Mouse (Mus musculus) lung, adult 10 weeks (tissue): ENCODE data around the gene Psg19. TPM values are rescaled to one million over a fixed set of nuclear protein-coding genes. Genes with fewer than 3 reads are reported as not detected.

Experiments used
- polyA plus RNA-seq: library from polyadenylated mRNA; stranded (reverse); fragments of 350-450 nt; fragmentation: Illumina TruSeq; extraction: RNeasy Lipid Tissue Mini Kit (QIAGEN cat#74804); gene quantifications from one replicate; pipeline ENCODE4 v1.2.3, GENCODE M21; 2014; ENCODE audit warnings: low read depth, low replicate concordance; ENCODE audit not compliant: insufficient read depth

Gene Psg19
- not detected for polyA plus RNA-seq

DNA sequence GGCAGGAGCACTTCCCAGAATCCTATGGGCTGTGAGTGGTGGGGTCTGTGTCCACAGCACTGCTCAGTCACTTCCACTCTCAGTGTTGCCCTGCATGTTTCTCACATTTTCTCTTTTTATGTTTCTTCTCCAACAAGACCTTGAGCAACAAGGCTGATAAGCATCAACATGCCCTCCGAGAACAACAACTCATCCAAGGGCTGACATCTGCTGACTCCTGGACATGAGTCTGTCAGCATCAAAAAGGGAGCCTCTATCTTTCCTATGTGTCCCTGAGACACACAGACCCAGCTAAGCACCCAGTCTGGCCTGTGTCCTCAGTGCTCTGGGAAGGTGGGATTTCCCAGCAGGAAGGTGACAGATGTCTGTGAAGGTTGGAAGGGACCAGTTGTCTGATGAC, at the start of gene Psg19:
Psg19 (minus strand) TSS at position 101 of the 400 bp plus-strand sequence.

GRCm38 (mm10) chr7:18839865-18840264, 41.5 kb upstream of the Psg19 start, which contains the start of gene Mill2:
Gene Mill2, plus strand, starts transcription at chr7:18839966.

DNA sequence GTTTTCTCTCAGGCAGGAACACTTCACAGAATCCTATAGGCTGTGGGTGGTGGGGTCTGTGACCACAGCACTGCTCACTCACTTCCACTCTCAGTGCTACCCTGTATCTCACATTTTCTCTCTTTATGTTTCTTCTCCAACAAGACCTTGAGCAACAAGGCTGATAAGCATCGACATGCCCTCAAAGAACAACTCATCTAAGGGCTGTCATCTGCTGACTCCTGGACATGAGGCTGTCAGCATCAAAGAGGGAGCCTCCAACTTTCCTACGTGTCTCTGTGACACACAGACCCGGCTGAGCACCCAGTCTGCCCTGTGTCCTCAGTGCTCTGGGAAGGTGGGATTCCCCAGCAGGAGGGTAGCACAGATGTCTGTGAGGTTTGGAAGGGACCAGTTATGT, 23.2 kb upstream of the Psg19 start, which contains the start of gene Psg17:
Psg17 (minus strand) TSS at position 101 of the 400 bp plus-strand sequence.

Other genes starting within 250 kb of the Psg19 start
- gene Psg27, start 231.2 kb downstream of the Psg19 start, polyA plus RNA-seq: not detected
- gene Psg23, start 182.0 kb downstream of the Psg19 start, polyA plus RNA-seq: not detected
- gene Psg21, start 141.8 kb downstream of the Psg19 start, polyA plus RNA-seq: not detected
- gene Psg20, start 112.3 kb downstream of the Psg19 start, polyA plus RNA-seq: not detected
- gene Psg22, start 80.4 kb downstream of the Psg19 start, polyA plus RNA-seq: not detected
- gene Psg17, start 23.1 kb upstream of the Psg19 start, polyA plus RNA-seq: 0.18 TPM
- 19.7 TPM for gene Mill2, start 41.4 kb upstream of the Psg19 start, polyA plus RNA-seq
- gene Pglyrp1, start 72.8 kb upstream of the Psg19 start, polyA plus RNA-seq: 36.8 TPM
- 11.3 TPM for gene Ccdc61, start 111.9 kb upstream of the Psg19 start, polyA plus RNA-seq
- gene Nova2, start 127.4 kb upstream of the Psg19 start, polyA plus RNA-seq: 2.6 TPM
- not detected for gene Nanos2, start 188.9 kb upstream of the Psg19 start, polyA plus RNA-seq
- gene Mypop, start 192.7 kb upstream of the Psg19 start, polyA plus RNA-seq: 2.8 TPM
- gene Irf2bp1, start 205.5 kb upstream of the Psg19 start, polyA plus RNA-seq: 19.2 TPM
- gene Foxa3, start 225.0 kb upstream of the Psg19 start, polyA plus RNA-seq: 0.19 TPM
- gene Sympk, start 225.9 kb upstream of the Psg19 start, polyA plus RNA-seq: 35.7 TPM